ENCODE assay signal across 10 mouse cellular contexts in genomic region chr6:97278878-97279277, GRCm38 (mm10). TPM values are rescaled to one million over a fixed set of nuclear protein-coding genes. Genes with fewer than 3 reads are reported as not detected.
DNase-seq lines count a peak whose midpoint lies in the region; ATAC-seq and TF ChIP-seq lines count a peak whose summit lies in the region.
"Had no signal": no experiment of that assay in that cellular context is flagged by ENCODE, and none has a peak within 500 bp of the region (broad histone marks: within the 10 kb centered on the region; RNA-seq: fewer than 3 reads in every experiment).

No protein-coding gene starts in this region.

- no peak overlapping the region for H3K4me3 ChIP-seq in kidney, embryonic 14.5 days (ENCODE audit: low read length)
- no peak overlapping the region for H3K4me3 ChIP-seq in heart, embryonic 14.5 days (ENCODE audit: control insufficient read depth in 1 of 2, insufficient read depth in 1 of 2, low read depth in 1 of 2, low read length in 2 of 2)
- no peak overlapping the region for H3K4me3 ChIP-seq in liver, postnatal 0 days (ENCODE audit: low read depth, low read length)
- no peak overlapping the region for H3K4me3 ChIP-seq in forebrain, embryonic 13.5 days

- no peak overlapping the region for H3K4me2 ChIP-seq in kidney, embryonic 14.5 days (replicated peaks; ENCODE audit: low read depth, low read length)
- H3K4me2 ChIP-seq in heart, embryonic 14.5 days (ENCODE audit: low read length): peak overlapping the region; percentile 74; the same call in 1 of the 2 replicates
- H3K4me2 ChIP-seq in liver, postnatal 0 days (ENCODE audit: low read depth, low read length): no peak overlapping the region
- H3K4me2 ChIP-seq in forebrain, embryonic 13.5 days: no peak overlapping the region

- H3K27me3 ChIP-seq in kidney, embryonic 14.5 days (ENCODE audit: control insufficient read depth, insufficient read depth, low read length): no peaks in the 10 kb centered on the region
- H3K27me3 ChIP-seq in heart, embryonic 14.5 days (ENCODE audit: control insufficient read depth, insufficient read depth, low read length): no peaks in the 10 kb centered on the region
- H3K27me3 ChIP-seq in liver, postnatal 0 days (ENCODE audit: insufficient read depth, low read length): no peaks in the 10 kb centered on the region
- H3K27me3 ChIP-seq in forebrain, embryonic 13.5 days: no peaks in the 10 kb centered on the region
- H3K27me3 ChIP-seq: hindbrain, embryonic 15.5 days had no signal

- no peak for TF ChIP-seq EP300 in liver, postnatal 0 days (IDR thresholded peaks at IDR 0.05; ENCODE audit: low read depth)

- H3K9ac ChIP-seq in kidney, embryonic 14.5 days (ENCODE audit: low read depth, low read length): no peak overlapping the region
- H3K9ac ChIP-seq in heart, embryonic 14.5 days (ENCODE audit: low read length): 0 out of 2 replicates have a peak overlapping the region, but pooled peaks have one; percentile 16
- no peak overlapping the region; the same call in 1 of the 2 replicates for H3K9ac ChIP-seq in liver, postnatal 0 days (replicated peaks)
- no peak overlapping the region for H3K9ac ChIP-seq in forebrain, embryonic 13.5 days

- ATAC-seq in kidney, embryonic 14.5 days (ENCODE audit: low FRiP score, low TSS enrichment): no peak
- ATAC-seq in heart, embryonic 14.5 days (ENCODE audit: insufficient number of reproducible peaks, insufficient read depth, low FRiP score, low read depth): no peak
- ATAC-seq in liver, postnatal 0 days: no peak
- ATAC-seq in forebrain, embryonic 13.5 days: no peak

- no peak for TF ChIP-seq CTCF in liver, postnatal 0 days (IDR thresholded peaks at IDR 0.05; ENCODE audit: low read depth)

- H3K27ac ChIP-seq in kidney, embryonic 14.5 days (ENCODE audit: low read depth, low read length): no peak overlapping the region
- H3K27ac ChIP-seq in heart, embryonic 14.5 days (replicated peaks in 1 of 2; ENCODE audit: control insufficient read depth in 1 of 2, insufficient read depth in 1 of 2, low read depth in 2 of 2, low read length in 2 of 2): no peak overlapping the region; a peak in 1 of 4 replicates
- no peak overlapping the region for H3K27ac ChIP-seq in liver, postnatal 0 days (ENCODE audit: low read depth)
- no peak overlapping the region for H3K27ac ChIP-seq in forebrain, embryonic 13.5 days
- H3K27ac ChIP-seq: embryonic facial prominence, embryonic 13.5 days; hindbrain, embryonic 15.5 days had no signal

- peak; percentile 63 for DNase-seq in kidney, adult 11 months
- DNase-seq in kidney, adult 9 months: peak; percentile 68
- DNase-seq in lung, postnatal 10 days: peak; percentile 40
- DNase-seq in liver, postnatal 0 days: no peak
- DNase-seq: cerebellum, adult 9-10 months had no signal

- H3K9me3 ChIP-seq in kidney, embryonic 14.5 days (ENCODE audit: control insufficient read depth, low read length): no peaks in the 10 kb centered on the region
- no peaks in the 10 kb centered on the region for H3K9me3 ChIP-seq in heart, embryonic 14.5 days (ENCODE audit: control insufficient read depth, low read length)
- H3K9me3 ChIP-seq in liver, postnatal 0 days (ENCODE audit: low read length): no peaks in the 10 kb centered on the region
- no peaks in the 10 kb centered on the region for H3K9me3 ChIP-seq in forebrain, embryonic 13.5 days (replicated peaks)
- H3K9me3 ChIP-seq: embryonic facial prominence, embryonic 13.5 days; hindbrain, embryonic 15.5 days had no signal

- no peaks in the 10 kb centered on the region for H3K36me3 ChIP-seq in kidney, embryonic 14.5 days (ENCODE audit: control insufficient read depth, insufficient read depth, low read length)
- H3K36me3 ChIP-seq in heart, embryonic 14.5 days (ENCODE audit: control insufficient read depth, insufficient read depth, low read length): no peaks in the 10 kb centered on the region
- H3K36me3 ChIP-seq in liver, postnatal 0 days (replicated peaks; ENCODE audit: insufficient read depth, low read length): no peaks in the 10 kb centered on the region
- H3K36me3 ChIP-seq in forebrain, embryonic 13.5 days (ENCODE audit: poor library complexity, severe bottlenecking): peaks cover 2% of the 10 kb centered on the region; the same call in 1 of the 2 replicates
- H3K36me3 ChIP-seq: embryonic facial prominence, embryonic 13.5 days; hindbrain, embryonic 15.5 days had no signal

- peaks cover 7% of the 10 kb centered on the region for H3K4me1 ChIP-seq in kidney, embryonic 14.5 days (ENCODE audit: control insufficient read depth, insufficient read depth, low read length)
- peaks cover 14 to 24% of the 10 kb centered on the region in 2 experiments for H3K4me1 ChIP-seq in heart, embryonic 14.5 days (ENCODE audit: control insufficient read depth in 2 of 2, insufficient read depth in 2 of 2, low read length in 2 of 2)
- peaks cover 3% of the 10 kb centered on the region; the same call in 1 of the 2 replicates for H3K4me1 ChIP-seq in liver, postnatal 0 days (ENCODE audit: insufficient read depth)
- H3K4me1 ChIP-seq in forebrain, embryonic 13.5 days: peaks cover 26% of the 10 kb centered on the region

- WGBS in kidney, embryonic 14.5 days: 37% methylated on average over 6 of the region's 6 CpGs
- WGBS in heart, embryonic 14.5 days: 49% methylated on average over 6 of the region's 6 CpGs
- 63% methylated on average over 6 of the region's 6 CpGs for WGBS in liver, postnatal 0 days (ENCODE audit: insufficient replicate concordance)
- WGBS in forebrain, embryonic 13.5 days: 36% methylated on average over 6 of the region's 6 CpGs

RNA-seq across cellular contexts. Expression of gene Lmod3, which starts 26.3 kb away (rescaled TPM):
- 0.09 TPM in 1 of 2 replicates, not detected in the other for polyA plus RNA-seq in kidney, embryonic 14.5 days (2014; fragmentation: Nextera tagmentation; extraction: Ambion mirVana)
- polyA plus RNA-seq in heart, embryonic 14.5 days (2014; fragmentation: Nextera tagmentation; extraction: Ambion mirVana): 21.7 and 23.0 TPM in 2 replicates
- polyA plus RNA-seq in liver, postnatal 0 days (2015; fragmentation: Nextera tagmentation; extraction: Ambion mirVana): 0.11 and 0.77 TPM in 2 replicates
- not detected in 2 replicates for polyA plus RNA-seq in forebrain, embryonic 13.5 days (2015; fragmentation: Nextera tagmentation; extraction: Ambion mirVana)
- polyA plus RNA-seq: hindbrain, embryonic 15.5 days had no signal

Comparison
In these comparisons a context has a peak if more than half of its experiments do, and no peak if none do; other contexts are left out.
1. RNA of gene Lmod3, which starts 26.3 kb away (polyA plus RNA-seq): 21.7 to 23.0 TPM in heart, embryonic 14.5 days; 0.11 to 0.77 TPM in liver, postnatal 0 days, 0.09 TPM in kidney, embryonic 14.5 days and not detected in forebrain, embryonic 13.5 days; every median in the first group is over 10 times any median in the second.